Mouse (Mus musculus) small intestine, adult 2 months (tissue): Measurements from ENCODE around the gene Mipol1. TPM values are rescaled to one million over a fixed set of nuclear protein-coding genes. Genes with fewer than 3 reads are reported as not detected.
A peak's percentile ranks its signal among the peaks of the same experiment; 100 is the strongest.

Experiments
- H3K27ac ChIP-seq: fragments of 200-500 bp; 2 replicates; pipeline ENCODE4 v1.5.1; 2012; ENCODE audit warnings: low read depth, low read length, control low read depth, inconsistent platforms; ENCODE audit not compliant: insufficient read depth
- H3K27me3 ChIP-seq: fragments of 200-500 bp; 2 replicates; pipeline ENCODE4 v1.6.1; 2012; ENCODE audit warnings: mild to moderate bottlenecking, moderate library complexity, low read length, inconsistent platforms; ENCODE audit not compliant: control insufficient read depth, insufficient read depth
- H3K36me3 ChIP-seq: fragments of 200-500 bp; 2 replicates; pipeline ENCODE4 v1.6.1; 2012; ENCODE audit warnings: mild to moderate bottlenecking, low read length, control low read depth, inconsistent platforms; ENCODE audit not compliant: control insufficient read depth, insufficient read depth
- H3K4me1 ChIP-seq: fragments of 200-500 bp; 2 replicates; pipeline ENCODE4 v1.6.1; 2012; ENCODE audit warnings: low read length, inconsistent platforms, mixed read lengths; ENCODE audit not compliant: control insufficient read depth, insufficient read depth, insufficient read length
- H3K4me3 ChIP-seq: fragments of 200-500 bp; 2 replicates; pipeline ENCODE4 v1.5.1; 2012; ENCODE audit warnings: low read depth, mild to moderate bottlenecking, control low read depth, inconsistent platforms, low read length, moderate library complexity
- CTCF ChIP-seq: fragments of 200-500 bp; IDR thresholded peaks from 2 replicates; pipeline ENCODE4 v1.5.1; 2012; ENCODE audit warnings: low read depth, mild to moderate bottlenecking, control low read depth, inconsistent platforms, low read length, moderate library complexity, mixed read lengths; ENCODE audit not compliant: insufficient replicate concordance, insufficient read length; ENCODE audit errors: extremely low read depth
- POLR2A ChIP-seq: fragments of 200-500 bp; IDR thresholded peaks from 2 replicates; pipeline ENCODE4 v1.6.1; 2012; ENCODE audit warnings: low read depth, mild to moderate bottlenecking, control low read depth, inconsistent platforms, low read length, moderate library complexity
- WGBS: fragments of 180-500 bp; shearing (Covaris S2); methylation state at CpG from one replicate; pipeline ENCODE4 v1.1.7; 2018; 5-methylcytosine and 5-hydroxymethylcytosine counted together
- polyA plus RNA-seq: library from polyadenylated mRNA; depleted of rRNA; stranded (reverse); fragments of >200 nt; gene quantifications from 2 replicates; pipeline ENCODE4 v1.2.3, GENCODE M21; 2012

The Mipol1 gene
- polyA plus RNA-seq, 1 experiment: 0.53 TPM

DNA sequence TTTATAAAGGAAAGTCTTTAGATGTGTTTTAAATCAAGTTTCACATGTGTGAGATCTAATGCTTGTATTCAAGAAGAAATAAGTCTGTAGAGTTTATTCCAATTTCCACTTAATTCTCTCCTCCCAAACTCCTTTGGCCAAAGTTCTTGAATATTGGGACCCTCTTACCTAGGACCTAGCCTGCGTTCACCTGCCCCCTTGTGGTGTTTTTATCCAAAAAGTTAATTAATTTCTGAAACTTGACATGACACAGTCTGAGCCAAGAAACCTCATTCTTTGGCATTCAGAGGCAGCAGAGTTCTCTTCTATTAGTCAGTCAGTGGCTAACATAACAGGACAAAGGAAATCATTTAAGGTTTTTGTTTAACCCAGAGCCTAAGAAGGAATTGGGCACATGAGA lies 284.3 kb downstream of the Mipol1 start:
- no peaks in the 10 kb centered on the region for H3K27me3 ChIP-seq
- H3K36me3 ChIP-seq: no peaks in the 10 kb centered on the region
- no peak overlapping the region for H3K27ac ChIP-seq
- peaks cover 2% of the 10 kb centered on the region; the same call in 1 of the 2 replicates for H3K4me1 ChIP-seq
- 71% methylated on average over 1 of the region's 1 CpGs for WGBS
- no peak overlapping the region for H3K4me3 ChIP-seq
- TF ChIP-seq CTCF (no peak), POLR2A (no peak)

- no peak overlapping the region for H3K4me3 ChIP-seq
- 25% methylated on average over 12 of the region's 12 CpGs for WGBS
- TF ChIP-seq POLR2A: no peak
- no peak for TF ChIP-seq CTCF
These were observed 285.6 kb downstream of the Mipol1 start for GRCm38 (mm10) chr12:57515702-57516377.

DNA sequence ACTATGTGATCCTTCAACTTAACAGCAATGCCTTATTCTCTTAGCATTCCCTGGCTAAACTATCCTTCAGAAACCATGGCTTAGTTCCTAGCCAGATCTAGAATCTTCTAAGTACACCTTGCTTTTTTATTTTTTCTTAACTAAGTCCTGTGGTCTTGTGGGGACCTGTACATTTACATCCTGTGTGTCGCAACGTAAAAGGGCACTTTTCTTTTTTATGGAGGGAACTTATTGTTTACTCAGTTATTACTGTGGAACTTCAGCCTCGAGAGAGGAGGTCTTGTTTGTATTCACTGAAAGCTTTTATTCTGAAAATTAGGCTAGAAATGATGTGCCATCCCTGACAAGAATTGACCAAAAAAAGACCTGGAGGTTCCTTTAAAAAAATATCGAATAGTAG lies 298.1 kb downstream of the Mipol1 start:
- TF ChIP-seq CTCF: no peak
- no peak for TF ChIP-seq POLR2A
- H3K4me1 ChIP-seq: no peaks in the 10 kb centered on the region
- no peaks in the 10 kb centered on the region for H3K27me3 ChIP-seq
- no peak overlapping the region for H3K4me3 ChIP-seq
- WGBS: 38% methylated on average over 4 of the region's 4 CpGs
- H3K27ac ChIP-seq: no peak overlapping the region
- H3K36me3 ChIP-seq: no peaks in the 10 kb centered on the region

More at GRCm38 (mm10) chr12:57515702-57516377, 285.6 kb downstream of the Mipol1 start:
- H3K27me3 ChIP-seq: no peaks in the 10 kb centered on the region
- H3K36me3 ChIP-seq: no peaks in the 10 kb centered on the region
- H3K4me1 ChIP-seq: peaks cover 2% of the 10 kb centered on the region; the same call in 1 of the 2 replicates
- H3K27ac ChIP-seq: no peak overlapping the region

DNA sequence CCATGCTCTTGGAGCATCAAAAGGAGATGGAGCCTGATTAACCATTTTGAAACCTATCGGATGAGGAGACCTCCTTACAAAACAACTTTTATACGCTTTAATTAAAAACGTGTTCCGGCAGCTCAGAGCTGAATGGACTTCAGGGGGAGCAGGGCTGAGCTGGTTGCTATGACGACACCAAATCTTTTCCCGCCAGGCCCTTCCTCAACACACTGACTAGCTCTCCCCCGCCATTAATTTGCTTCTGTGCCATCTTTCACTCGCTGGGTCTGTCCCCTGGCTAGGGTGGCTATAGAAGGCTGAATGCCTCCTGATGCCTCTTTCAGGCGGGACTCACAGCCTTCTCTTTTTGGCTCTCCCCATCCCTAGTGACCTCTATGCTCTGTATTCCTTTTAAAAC lies 300.2 kb downstream of the Mipol1 start:
- no peaks in the 10 kb centered on the region for H3K36me3 ChIP-seq
- TF ChIP-seq CTCF: no peak
- no peak overlapping the region for H3K4me3 ChIP-seq
- peaks cover 2% of the 10 kb centered on the region; the same call in 1 of the 2 replicates for H3K27me3 ChIP-seq
- H3K4me1 ChIP-seq: peaks cover 3% of the 10 kb centered on the region
- H3K27ac ChIP-seq: no peak overlapping the region
- WGBS: 75% methylated on average over 9 of the region's 9 CpGs

DNA sequence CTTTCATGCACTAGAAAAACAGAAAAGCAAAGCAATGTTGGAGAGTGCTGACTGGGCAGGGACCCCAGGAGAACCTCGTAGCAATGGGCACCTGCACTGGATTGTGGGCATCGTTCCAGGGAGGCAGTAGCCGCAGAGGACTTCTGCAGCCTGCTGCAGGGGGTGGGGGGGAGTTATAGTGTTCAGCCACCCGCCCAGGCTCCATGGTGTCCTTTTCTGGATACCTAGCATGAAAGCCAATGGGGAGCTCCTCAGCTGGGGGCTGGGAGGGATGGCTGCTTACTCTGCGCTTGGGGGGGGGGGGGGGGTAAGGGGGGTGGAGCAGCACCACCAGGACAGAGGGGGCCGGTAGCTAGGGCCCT lies 304.3 kb downstream of the Mipol1 start:
- no peaks in the 10 kb centered on the region for H3K36me3 ChIP-seq
- peaks cover 4% of the 10 kb centered on the region for H3K4me1 ChIP-seq
- peaks cover 13% of the 10 kb centered on the region; the same call in 1 of the 2 replicates for H3K27me3 ChIP-seq
- H3K4me3 ChIP-seq: peak overlapping the region; percentile 56; the same call in 1 of the 2 replicates
- TF ChIP-seq POLR2A: no peak
- no peak overlapping the region for H3K27ac ChIP-seq
- WGBS: 1% methylated on average over 4 of the region's 6 CpGs

DNA sequence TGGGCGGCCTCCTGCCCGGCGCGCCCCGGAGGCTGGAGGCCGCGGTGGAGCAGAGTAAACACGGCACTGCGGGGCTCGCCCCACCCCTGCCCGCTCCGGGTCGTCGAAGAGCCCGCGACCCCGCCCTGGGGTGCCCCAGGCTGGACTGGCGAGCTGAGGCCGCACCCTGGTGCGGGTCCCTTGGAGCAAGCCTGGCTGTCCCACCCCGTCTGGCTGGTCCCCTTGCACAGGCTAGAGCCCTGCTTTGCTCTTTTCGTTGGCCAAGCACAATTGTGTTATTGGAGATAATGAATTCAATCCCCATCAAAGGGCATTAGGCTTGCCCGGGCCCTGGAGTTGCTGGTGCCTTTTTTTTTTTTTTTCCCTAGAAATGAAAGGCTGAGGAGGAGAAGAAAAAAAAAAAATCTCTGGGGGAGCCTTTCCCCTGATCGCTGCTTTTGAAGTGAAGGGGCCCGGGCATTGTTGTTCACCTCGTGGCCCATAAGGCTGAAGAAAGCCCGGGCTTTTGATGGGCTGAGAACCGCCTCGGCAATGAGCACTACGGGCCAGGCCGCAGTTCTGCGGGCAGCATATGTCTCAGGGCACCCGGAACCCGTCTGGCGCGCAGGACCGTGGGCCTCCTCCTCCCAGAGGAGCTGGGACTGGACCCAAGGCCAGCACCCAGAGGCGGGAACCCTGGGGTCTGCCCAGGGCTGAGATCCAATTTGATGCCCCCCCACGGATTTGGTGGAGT lies 304.8 kb downstream of the Mipol1 start:
- Histone ChIP-seq H3K4me1 (peaks cover 4% of the 10 kb centered on the region), H3K4me3 (peak overlapping the region; percentile 56), H3K36me3 (no peaks in the 10 kb centered on the region), H3K27ac (peak overlapping the region; percentile 12; the same call in 1 of the 2 replicates), H3K27me3 (peaks cover 17% of the 10 kb centered on the region)
- no peak for TF ChIP-seq CTCF
- no peak for TF ChIP-seq POLR2A
- 3% methylated on average over 38 of the region's 39 CpGs for WGBS
